Mouse (Mus musculus) heart, adult 11 months (tissue): ENCODE data around the gene Trrap.

Experiments
- DNase-seq: peaks from one replicate; pipeline ENCODE4 v3.0.0; 2022

Gene Trrap

GRCm38 (mm10) chr5:144767106-144767798, at the start of gene Trrap:
Gene Trrap (plus strand): TSS chr5:144767732.
- peak; percentile 92 for DNase-seq

GRCm38 (mm10) chr5:144719781-144720180, 47.8 kb upstream of the Trrap start:
- no peak for DNase-seq

- DNase-seq: no peak
Measured at GRCm38 (mm10) chr5:144720281-144720680, 47.3 kb upstream of the Trrap start.

DNA sequence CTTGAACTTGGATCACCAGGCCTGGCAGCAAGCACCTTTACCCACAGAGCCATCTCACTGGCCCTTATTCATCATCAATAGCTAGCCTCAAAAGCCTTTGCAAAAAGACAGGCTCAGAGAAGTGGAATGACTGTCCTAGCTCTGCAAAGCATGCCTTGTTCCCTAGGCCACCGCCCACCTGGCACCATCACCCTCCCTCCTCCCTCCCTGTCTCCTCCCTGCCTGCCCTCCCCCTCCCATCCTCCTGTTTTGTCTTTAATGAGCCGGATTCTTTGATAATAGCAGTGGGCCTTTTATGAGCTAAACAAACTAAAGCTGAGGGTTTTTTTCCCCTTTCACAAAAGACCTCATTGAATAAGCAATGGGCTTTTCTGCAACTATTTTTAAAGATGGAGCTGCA, 42.6 kb upstream of the Trrap start:
- no peak for DNase-seq

- DNase-seq: no peak
Measured at GRCm38 (mm10) chr5:144725554-144725953, 42.0 kb upstream of the Trrap start.

GRCm38 (mm10) chr5:144727119-144727518, 40.4 kb upstream of the Trrap start:
- DNase-seq: no peak

DNA sequence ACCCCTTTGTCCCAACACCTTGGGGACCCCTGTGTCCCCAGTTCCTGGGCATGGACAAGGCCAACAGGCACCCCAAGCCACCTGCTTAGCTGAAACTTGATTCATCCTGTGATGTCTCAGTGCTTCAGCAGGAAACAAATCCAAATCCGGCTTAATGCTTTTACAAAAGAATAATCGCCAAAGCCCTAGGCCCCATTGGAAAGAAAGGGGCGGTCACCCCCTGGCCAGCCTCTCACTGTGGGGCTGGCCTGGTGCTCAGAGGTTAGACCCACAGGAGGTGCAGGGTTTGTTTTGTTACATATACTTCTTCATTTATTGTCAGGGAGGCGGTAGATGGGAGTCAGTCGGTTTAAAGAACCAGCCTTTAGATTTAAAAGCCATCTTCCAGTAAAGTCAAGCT, 39.3 kb upstream of the Trrap start:
- no peak for DNase-seq

DNA sequence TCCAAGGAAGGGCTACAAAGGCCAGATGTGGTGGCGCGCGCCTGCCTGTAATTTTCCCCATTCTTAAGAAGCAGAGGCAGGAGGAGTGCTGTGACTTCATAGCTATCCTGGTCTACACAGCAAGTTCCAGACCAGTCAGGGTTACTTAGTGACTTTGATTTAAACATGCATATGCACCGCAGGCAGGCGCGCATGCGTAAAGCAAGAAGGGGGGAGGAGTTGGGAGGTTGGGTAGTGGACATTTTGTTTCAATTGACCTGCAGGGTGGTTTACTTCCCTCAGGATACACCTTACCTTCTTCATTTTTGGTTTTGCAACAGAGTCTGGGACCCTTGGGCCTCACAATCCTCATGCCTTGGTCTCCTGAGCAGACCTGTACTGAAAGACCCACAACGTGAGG, 38.3 kb upstream of the Trrap start:
- DNase-seq: no peak

GRCm38 (mm10) chr5:144733953-144734352, 33.6 kb upstream of the Trrap start:
- peak; percentile 91 for DNase-seq

- DNase-seq: no peak
Measured at GRCm38 (mm10) chr5:144734949-144735348, 32.6 kb upstream of the Trrap start.

DNA sequence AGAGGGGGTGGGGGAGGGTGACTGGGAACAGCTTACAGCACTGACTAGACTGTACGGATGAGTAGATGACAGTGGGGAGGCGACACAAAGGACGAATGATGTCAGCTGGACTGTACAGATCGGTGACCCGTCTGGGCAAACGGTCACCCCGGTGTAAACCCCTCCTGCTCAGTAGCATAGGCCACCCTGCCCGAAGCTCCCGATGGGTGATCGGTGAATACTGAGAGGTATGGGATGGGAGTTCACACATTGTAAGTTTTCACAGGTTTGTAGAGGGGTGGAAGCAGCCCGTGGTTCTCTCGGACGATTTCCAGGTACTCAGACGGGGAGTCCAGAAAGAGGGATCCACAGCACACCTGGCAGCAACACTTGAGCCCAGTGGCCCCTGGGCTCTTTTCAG, 30.4 kb upstream of the Trrap start:
- peak; percentile 90 for DNase-seq

GRCm38 (mm10) chr5:144752432-144752831, 15.1 kb upstream of the Trrap start:
- no peak for DNase-seq

DNA sequence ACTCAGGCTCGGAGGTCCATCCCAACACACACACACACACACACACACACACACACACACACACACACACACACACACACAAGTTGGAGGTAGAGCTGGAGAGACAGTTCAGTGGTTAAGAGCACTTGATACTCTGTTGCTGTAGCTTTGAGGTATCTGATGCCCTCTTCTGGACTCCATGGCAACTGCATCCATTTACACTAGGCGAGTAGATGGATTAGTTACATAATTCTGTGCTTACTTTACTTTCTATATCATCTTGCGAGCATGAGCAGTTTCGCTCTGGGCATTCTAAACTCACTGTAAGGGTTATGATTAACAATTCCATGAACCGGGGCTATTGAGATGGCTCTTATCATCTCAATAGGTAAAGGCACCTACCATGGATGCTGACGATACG, 14.5 kb upstream of the Trrap start:
- DNase-seq: no peak

DNA sequence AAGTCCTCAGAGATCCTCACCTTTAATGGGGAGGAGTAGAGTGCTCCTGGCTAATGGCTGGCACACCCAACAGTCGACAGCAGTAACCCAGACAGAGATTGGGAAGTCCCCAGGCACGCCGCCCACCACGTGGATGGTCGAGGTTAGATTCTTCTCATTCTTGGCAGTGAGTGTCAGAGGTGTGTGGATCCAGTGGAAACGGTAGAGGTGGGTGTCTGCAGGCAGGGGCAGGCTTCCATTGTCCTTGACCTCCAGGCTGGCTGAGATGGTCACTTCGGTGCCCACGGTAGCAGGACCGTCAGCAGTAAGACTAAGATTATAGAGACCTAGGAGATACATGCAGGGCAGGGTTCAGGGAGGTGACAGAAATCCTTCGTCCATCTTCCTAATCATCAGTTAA, 12.3 kb upstream of the Trrap start:
- no peak for DNase-seq

- DNase-seq: no peak
Measured at GRCm38 (mm10) chr5:144757402-144757801, 10.1 kb upstream of the Trrap start.

GRCm38 (mm10) chr5:144758422-144758821, 9.1 kb upstream of the Trrap start:
- DNase-seq: no peak

- DNase-seq: no peak
Measured at GRCm38 (mm10) chr5:144761161-144761868, 6.2 kb upstream of the Trrap start, which contains the start of gene Tmem130. Gene Tmem130 (minus strand): TSS chr5:144761818.

- DNase-seq: no peak
Measured at GRCm38 (mm10) chr5:144766026-144766425, 1.5 kb upstream of the Trrap start.

DNA sequence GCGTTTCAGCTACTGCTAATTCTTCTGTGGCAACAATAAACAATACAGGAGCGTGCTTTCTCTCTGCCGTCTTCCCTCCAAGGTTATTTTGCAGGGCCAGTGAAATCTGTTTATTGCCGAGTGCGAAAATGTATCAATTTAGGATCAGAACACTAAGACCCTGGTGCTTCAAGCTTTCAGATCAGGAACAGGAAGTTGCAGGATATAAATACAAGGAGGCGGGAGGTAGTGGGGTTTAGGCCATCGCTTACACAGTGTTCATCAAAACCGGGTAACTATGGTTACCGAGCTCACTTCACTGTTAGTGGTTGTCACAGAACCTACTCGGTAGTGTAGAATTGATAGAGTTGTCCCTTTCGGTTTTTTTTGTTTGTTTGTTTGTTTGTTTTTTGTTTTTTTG, 886 bp upstream of the Trrap start:
- no peak for DNase-seq

DNA sequence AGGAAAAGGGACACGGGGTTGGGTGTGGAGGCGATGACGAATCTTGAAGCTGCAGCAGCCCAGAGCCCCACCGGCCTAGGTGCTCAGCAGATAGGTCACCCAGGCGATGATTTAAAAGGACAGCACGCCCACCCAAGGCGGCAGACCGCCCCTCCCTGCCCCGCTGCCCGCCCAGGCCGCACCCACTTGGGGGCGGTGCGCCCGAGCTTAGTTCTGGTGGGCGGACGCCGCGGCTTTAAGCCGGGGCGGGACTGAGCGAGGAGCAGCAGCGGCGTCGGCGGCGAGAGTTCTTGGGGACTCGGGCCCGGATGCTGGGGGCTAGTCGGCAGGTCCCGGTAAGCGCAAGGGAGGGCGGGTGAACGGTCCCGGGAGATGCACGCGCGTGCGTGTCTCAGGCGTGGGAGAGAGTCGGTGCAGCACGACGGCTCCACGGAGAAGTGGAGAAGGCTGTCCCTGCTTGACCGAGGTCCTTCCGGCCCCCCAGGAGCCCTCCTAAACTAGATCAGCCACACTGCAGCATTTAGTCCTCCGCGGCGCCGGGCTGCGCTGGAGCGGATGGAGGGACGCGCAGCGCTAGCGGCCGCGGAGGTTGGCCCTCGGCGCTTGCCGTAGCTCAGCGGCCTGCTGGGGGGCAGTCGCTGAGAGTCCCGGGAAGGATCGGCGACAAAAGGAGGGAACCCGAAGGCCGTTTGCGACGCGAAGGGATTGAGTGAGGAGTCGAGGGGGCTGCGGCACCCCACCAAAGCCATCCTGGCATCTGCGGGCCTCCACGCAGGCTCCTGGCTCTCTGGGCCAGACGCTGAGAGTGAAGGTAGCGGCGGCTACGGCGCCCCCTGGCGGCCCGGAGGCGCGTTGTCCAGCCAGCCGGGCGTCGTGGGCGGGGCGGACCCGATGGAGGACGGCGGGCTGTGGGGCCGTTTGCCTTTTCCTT, 644 bp downstream of the Trrap start:
- DNase-seq: peak; percentile 99

GRCm38 (mm10) chr5:144769067-144769482, 1.5 kb downstream of the Trrap start:
- DNase-seq: no peak

GRCm38 (mm10) chr5:144773231-144773630, 5.7 kb downstream of the Trrap start:
- DNase-seq: no peak

DNA sequence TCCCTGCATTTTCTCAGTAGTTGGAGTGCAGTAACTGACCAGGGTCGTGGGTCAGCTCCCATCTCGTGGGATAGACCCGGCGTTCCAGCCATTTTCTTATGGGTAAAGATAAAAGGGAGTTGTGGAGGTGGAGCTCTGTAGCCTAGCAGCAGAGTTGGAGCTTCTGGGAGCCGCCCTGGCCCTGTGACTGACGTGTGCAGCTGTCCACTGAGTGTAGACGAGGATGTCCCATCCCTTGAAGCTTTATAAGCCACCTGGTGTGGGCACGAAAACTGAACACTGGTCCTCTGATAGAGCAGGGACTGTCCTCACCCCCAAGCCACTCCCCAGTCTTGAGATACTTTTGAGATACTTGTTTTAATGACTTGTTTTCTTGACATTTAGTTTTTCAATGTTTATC, 13.1 kb downstream of the Trrap start:
- DNase-seq: no peak
